Mouse (Mus musculus) cortical plate, adult 2 months (tissue): Measurements from ENCODE around the gene Lbp.

Experiments used
- CTCF ChIP-seq: fragments of 200-500 bp; IDR thresholded peaks from 2 replicates; pipeline ENCODE4 v1.5.1; 2011; ENCODE audit warnings: mild to moderate bottlenecking, control low read depth, low read length; ENCODE audit not compliant: insufficient read depth; ENCODE audit errors: extremely low read depth
- POLR2A ChIP-seq: fragments of 200-500 bp; IDR thresholded peaks from 2 replicates; pipeline ENCODE4 v1.6.1; 2011; ENCODE audit warnings: mild to moderate bottlenecking, low read length, control low read depth; ENCODE audit not compliant: insufficient read depth; ENCODE audit errors: extremely low read depth

- TF ChIP-seq POLR2A = peak; percentile 98
- peak; percentile 83 for TF ChIP-seq CTCF
Observed at GRCm38 (mm10) chr2:158375443-158376122, 69.3 kb downstream of the Lbp start, which contains the start of gene Snhg11.
